Mouse (Mus musculus) CH12.LX (cell line): ENCODE results near the gene Plekhj1.

Experiments used
- CTCF ChIP-seq, 2 experiments: IDR thresholded peaks in 1 of 2; conservative IDR thresholded peaks in 1 of 2; 2 replicates each; pipeline ENCODE4 v1.5.1; 2011 to 2012; ENCODE audit warnings: low read depth in 2 of 2, low read length in 2 of 2, improper control_type of control experiment in 1 of 2, inconsistent platforms in 1 of 2, mild to moderate bottlenecking in 1 of 2, moderate library complexity in 1 of 2
- MAFK ChIP-seq: IDR thresholded peaks from 2 replicates; pipeline ENCODE4 v1.6.1; 2011; ENCODE audit warnings: low read length, improper control_type of control experiment; ENCODE audit not compliant: insufficient replicate concordance
- POLR2A ChIP-seq: IDR thresholded peaks from 2 replicates; pipeline ENCODE4 v1.6.1; 2011; ENCODE audit warnings: low read depth, mild to moderate bottlenecking, improper control_type of control experiment, low read length
- SMC3 ChIP-seq: IDR thresholded peaks from 2 replicates; pipeline ENCODE4 v1.6.1; 2011; ENCODE audit warnings: low read depth, low read length, improper control_type of control experiment
- ZC3H11A ChIP-seq: IDR thresholded peaks from 2 replicates; pipeline ENCODE4 v1.6.1; 2012; ENCODE audit warnings: low read depth, mild to moderate bottlenecking, inconsistent platforms, low read length, improper control_type of control experiment

DNA sequence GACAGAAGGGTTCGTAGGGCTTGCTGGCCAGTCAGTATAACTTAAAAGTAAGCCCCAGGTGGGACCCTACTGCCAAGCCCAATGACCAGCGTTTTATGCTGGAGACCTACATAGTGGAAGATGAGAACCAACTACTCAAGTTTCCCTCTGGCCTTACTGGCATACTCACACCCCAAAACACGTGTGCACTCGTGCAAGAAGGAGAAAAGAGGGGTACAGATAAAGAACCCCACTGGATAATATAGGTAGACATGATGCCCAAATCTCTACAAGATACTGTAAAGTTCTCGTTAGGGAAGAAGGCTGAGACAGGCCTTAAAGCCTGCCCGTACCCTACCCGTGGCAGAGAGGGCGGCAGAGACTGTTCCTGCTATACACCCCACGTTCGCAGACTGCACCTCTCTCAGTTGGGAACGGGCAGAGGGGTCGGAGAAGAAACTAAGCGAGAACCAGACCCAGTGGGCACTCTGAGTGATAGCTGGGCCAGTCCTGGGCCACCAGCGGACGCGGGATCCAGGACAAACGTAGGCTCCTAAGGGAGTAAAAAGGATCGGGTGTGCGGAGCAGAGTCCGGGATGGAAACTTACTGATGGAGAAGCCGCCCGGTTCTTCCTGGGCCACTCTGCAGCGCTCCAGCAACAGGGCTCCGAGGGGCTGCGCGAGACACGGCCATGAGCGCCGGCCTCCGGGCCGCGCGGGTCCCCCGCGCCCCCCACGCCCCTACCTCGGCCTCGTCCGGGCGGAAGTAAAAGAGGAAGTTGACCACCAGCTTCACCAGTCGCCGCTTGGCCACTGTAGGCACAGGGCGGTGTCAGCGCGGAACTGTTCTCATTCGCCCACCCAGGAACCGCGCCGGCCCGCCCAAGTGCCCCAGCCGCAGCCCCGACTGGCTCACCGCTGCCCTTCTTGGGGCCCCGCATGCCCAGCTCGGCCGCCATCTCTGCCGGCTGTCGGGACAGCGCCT is 958 bp downstream of the Plekhj1 start:
- TF ChIP-seq ZC3H11A (no peak), CTCF (conservative IDR thresholded peaks at IDR 0.05 in 1 of 2, IDR thresholded peaks at IDR 0.05 in 1 of 2; ENCODE audit: low read depth in 2 of 2, low read length in 2 of 2) (no peak), POLR2A (no peak), MAFK (no peak), SMC3 (no peak)
